Mouse (Mus musculus) layer of hippocampus, adult 18-20 months (tissue): ENCODE measurements at regions not wholly inside any gene's neighbourhood (a gene's known extent, or its start where the extent isn't known, plus 50 kb on each side); places are given as distances from the start of the nearest gene placed in this dataset.

Source experiments
- DNase-seq, 2 experiments: peaks; one replicate each; pipeline ENCODE4 v3.0.0; 2022; ENCODE audit warnings: low spot score in 2 of 2

- no peak for DNase-seq
Measured at GRCm38 (mm10) chr7:70839190-70839589, 472.7 kb upstream of the Nr2f2 start.

GRCm38 (mm10) chr7:70834787-70835461 is 468.4 kb upstream of the Nr2f2 start:
- no peak for DNase-seq

GRCm38 (mm10) chr7:70828486-70829195 is 462.1 kb upstream of the Nr2f2 start:
- no peak for DNase-seq

GRCm38 (mm10) chr7:70826074-70826473 is 459.5 kb upstream of the Nr2f2 start:
- DNase-seq, result no peak

- peak in 1 of 2 experiments; percentile 1 for DNase-seq
Measured at GRCm38 (mm10) chr7:70823020-70823419, 456.5 kb upstream of the Nr2f2 start.

- DNase-seq, result peak; percentile 7 to 51
Measured at GRCm38 (mm10) chr7:70822310-70822821, 455.8 kb upstream of the Nr2f2 start.

- no peak for DNase-seq
Measured at GRCm38 (mm10) chr7:70821861-70822260, 455.3 kb upstream of the Nr2f2 start.

GRCm38 (mm10) chr7:70817347-70817913 is 450.9 kb upstream of the Nr2f2 start:
- peak in 1 of 2 experiments; percentile 1 for DNase-seq

GRCm38 (mm10) chr7:70814391-70814790 is 447.9 kb upstream of the Nr2f2 start:
- DNase-seq, result no peak

GRCm38 (mm10) chr7:70813101-70813500 is 446.6 kb upstream of the Nr2f2 start:
- DNase-seq, result no peak

- DNase-seq, result no peak
Measured at GRCm38 (mm10) chr7:70810411-70811090, 444.0 kb upstream of the Nr2f2 start.

- DNase-seq, result no peak
Measured at GRCm38 (mm10) chr7:70804281-70804680, 437.7 kb upstream of the Nr2f2 start.

GRCm38 (mm10) chr7:70799976-70800375 is 433.4 kb upstream of the Nr2f2 start:
- no peak for DNase-seq

GRCm38 (mm10) chr7:70799031-70799766 is 432.7 kb upstream of the Nr2f2 start:
- no peak for DNase-seq

GRCm38 (mm10) chr7:70796038-70796760 is 429.7 kb upstream of the Nr2f2 start:
- DNase-seq, result no peak

- no peak for DNase-seq
Measured at GRCm38 (mm10) chr7:70788902-70789796, 422.6 kb upstream of the Nr2f2 start.

GRCm38 (mm10) chr7:70787966-70788365 is 421.4 kb upstream of the Nr2f2 start:
- DNase-seq, result no peak

GRCm38 (mm10) chr7:70780742-70781332 is 414.3 kb upstream of the Nr2f2 start:
- DNase-seq, result no peak

GRCm38 (mm10) chr7:70777763-70778162 is 411.2 kb upstream of the Nr2f2 start:
- no peak for DNase-seq
